Mouse (Mus musculus): ENCODE measurements around the gene Rgsl1. TPM values are rescaled to one million over a fixed set of nuclear protein-coding genes. Genes with fewer than 3 reads are reported as not detected.
A peak's percentile ranks its signal among the peaks of the same experiment; 100 is the strongest.

Gene Rgsl1
- total RNA-seq, 2 experiments from 2014 or later, result 1.2 to 1.6 TPM

DNA sequence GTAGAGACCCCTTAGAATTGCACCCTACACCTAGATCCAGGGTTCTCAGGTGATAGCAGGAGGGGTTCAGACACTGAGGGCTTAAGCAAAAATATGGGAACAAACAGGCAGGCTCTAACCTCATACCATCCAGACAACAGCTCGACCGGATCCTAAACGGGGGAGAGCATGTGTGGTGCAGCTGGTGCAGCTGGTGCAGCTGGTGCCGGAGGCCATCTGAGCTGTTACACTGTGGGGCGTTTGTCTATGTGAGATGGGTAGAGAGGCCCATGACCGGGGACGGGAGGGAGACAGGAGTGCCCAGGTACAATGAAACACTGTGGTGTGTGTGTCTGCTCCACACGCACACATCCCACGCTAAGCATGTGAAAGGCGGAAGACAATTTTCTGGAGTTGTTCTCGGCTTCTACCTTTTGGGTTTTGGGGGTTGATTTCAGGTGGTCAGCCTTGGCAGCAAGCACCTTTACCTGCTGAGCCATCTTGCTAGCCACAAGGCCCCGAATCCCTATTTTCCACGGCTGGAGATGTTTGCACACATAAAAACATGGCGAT, 97.7 kb downstream of the Rgsl1 start:
- intact Hi-C loops (cut with DNase I), result loop anchor here (1.0 to 10.0 kb wide), 4 partner anchors 101 to 435 kb away; partner anchors contain the start of gene Dhx9

DNA sequence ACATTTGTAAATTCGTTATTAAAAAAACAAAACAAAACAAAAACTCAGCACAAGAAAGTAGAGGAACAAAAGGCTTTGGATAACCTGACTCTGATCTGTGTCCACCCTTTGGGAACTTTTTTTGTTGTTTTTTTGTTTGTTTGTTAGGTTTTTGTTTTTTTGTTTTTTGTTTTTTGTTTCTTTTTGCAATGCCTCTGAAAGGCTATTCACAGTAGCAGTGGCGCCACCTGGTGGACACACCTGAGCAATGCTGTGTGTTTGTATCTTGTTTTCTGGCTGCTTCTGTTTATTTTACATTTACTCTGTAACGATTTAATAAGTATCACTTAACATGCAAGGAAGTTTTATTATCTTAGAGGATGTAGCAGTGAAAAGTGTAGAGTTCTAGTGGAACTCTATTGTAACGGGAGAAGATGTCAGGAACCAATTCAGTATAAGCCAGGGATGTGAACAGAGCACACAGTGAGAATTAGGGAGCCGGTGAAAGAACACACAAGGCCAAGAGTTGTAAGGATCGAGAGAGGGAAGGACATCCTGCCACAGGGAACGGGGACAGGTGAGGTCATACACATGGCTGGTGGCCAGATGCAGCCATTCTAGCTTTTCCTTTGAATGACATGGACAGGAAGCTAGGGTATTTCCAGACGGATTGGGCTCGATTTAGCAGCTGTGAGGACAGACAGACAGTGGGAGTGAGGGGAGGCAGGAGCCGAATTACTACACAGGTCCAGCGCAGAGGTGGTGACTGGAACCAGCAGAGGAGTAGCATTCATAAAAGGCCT, 101.4 kb downstream of the Rgsl1 start:
- intact Hi-C loops (cut with DNase I), result loop anchor here (1.0 to 10.0 kb wide), 2 partner anchors 185 to 258 kb away; partner anchors contain the start of gene Dhx9
- peak; percentile 79 to 81 for DNase-seq (ENCODE audit: low spot score in 2 of 2)

More for the DNA sequence above, 97.7 kb downstream of the Rgsl1 start:
- DNase-seq (ENCODE audit: low spot score in 2 of 2), result no peak

DNA sequence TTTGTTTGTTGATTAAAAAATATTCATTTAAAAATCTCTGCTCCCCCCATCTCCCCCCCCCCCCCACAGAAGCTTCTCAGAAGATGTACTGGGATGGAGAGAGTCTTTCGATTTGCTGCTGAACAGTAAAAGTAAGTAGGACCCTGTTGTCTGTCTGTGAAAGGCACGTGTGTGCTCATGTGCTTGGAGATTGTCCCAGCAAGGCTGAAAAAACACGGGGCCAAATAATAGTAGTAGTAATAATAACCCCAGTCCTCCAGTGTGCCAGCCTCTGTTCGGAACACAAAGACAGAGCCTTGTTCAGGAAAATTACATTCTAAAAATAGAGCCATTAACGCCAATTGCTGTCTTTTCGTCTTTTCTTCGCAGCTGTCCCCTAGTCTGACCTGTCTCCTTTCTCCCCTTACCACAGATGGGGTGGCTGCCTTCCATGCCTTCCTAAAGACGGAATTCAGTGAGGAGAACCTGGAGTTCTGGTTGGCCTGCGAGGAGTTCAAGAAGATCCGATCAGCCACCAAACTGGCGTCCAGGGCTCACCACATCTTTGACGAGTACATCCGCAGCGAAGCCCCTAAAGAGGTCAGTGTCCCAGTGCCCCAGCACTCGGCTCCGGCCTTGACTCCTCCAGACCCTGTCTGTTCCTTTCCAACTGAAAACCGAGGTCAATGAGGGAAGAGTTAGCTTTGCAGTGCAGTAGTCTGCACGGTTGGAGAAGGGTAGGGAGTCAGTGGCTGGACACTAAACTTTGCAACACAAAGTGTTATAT, 102.2 kb downstream of the Rgsl1 start:
- intact Hi-C loops (cut with DNase I), result loop anchor here (1.0 to 10.0 kb wide), 2 partner anchors 184 to 257 kb away; partner anchors contain the start of gene Dhx9
- DNase-seq (ENCODE audit: low spot score in 2 of 2), result no peak

GRCm38 (mm10) chr1:153740775-153741400, 103.1 kb downstream of the Rgsl1 start:
- no peak for DNase-seq (ENCODE audit: low spot score in 2 of 2)
- intact Hi-C loops (cut with DNase I), result loop anchor here (10.0 kb wide), 1 partner anchor 256 kb away; the partner anchor contains the start of gene Dhx9

DNA sequence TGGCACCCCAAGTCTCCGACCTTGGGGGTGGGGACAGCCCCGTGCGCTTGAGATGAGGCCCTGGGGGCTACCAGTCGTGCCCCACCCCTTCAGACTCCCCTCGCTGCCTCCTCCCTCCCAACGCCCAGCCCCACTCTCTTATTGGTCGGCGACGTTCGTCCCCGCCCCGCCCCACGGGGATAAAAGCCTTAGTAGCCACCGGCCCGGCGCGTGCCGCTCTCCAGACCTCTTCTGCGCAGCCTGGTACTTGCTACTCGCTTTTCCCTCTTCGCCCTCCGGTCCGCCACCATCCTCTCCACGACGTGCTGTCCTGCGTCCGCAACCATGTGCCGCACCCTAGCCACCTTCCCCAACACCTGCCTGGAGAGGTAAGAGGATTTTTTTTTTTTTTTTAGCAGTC, 103.8 kb downstream of the Rgsl1 start, which contains the start of gene Rgs16:
Rgs16 (plus strand) TSS at position 205 of the 400 bp plus-strand sequence.
- peak; percentile 51 to 54 for DNase-seq (ENCODE audit: low spot score in 2 of 2)
- intact Hi-C loops (cut with DNase I), result loop anchor here (10.0 kb wide), 1 partner anchor 255 kb away; the partner anchor contains the start of gene Dhx9

- intact Hi-C loops (cut with DNase I), result loop anchor here (2.0 to 10.0 kb wide), 2 partner anchors 61 to 255 kb away; partner anchors contain the start of gene Dhx9
- no peak for DNase-seq (ENCODE audit: low spot score in 2 of 2)
These were observed 104.4 kb downstream of the Rgsl1 start for GRCm38 (mm10) chr1:153739437-153740015.

GRCm38 (mm10) chr1:153737101-153738085, 106.5 kb downstream of the Rgsl1 start:
- DNase-seq (ENCODE audit: low spot score in 2 of 2), result peak in 1 of 2 experiments; percentile 51
- intact Hi-C loops (cut with DNase I), result loop anchor here (2.0 kb wide), 1 partner anchor 59 kb away; no protein-coding TSS in a partner anchor

- intact Hi-C loops (cut with DNase I), result no loop called here
- no peak for DNase-seq (ENCODE audit: low spot score in 2 of 2)
These were observed 107.8 kb downstream of the Rgsl1 start for GRCm38 (mm10) chr1:153736096-153736495.

GRCm38 (mm10) chr1:153734866-153735265, 109.1 kb downstream of the Rgsl1 start:
- DNase-seq (ENCODE audit: low spot score in 2 of 2), result no peak
- intact Hi-C loops (cut with DNase I), result no loop called here

DNA sequence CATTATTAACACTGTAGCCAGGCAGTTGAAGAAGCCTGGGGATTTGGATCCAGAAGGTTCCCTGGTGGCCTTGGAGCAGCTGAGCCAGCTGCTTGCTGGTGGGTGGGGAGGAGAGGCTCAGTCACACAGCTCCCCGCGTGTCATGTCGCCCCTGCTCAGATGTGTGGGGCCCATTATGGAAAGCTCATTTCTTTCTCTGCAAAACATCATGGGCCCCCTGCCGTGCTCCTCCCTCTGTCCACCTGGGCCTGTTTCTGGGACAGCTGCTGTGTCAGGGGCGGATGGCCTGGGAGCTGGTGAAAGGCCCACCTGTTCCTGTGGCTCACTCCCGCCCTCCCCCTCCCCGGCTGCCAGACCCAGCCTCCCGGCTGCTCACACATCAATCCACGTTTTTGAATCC, 110.8 kb downstream of the Rgsl1 start:
- DNase-seq (ENCODE audit: low spot score in 2 of 2), result no peak
- intact Hi-C loops (cut with DNase I), result no loop called here

GRCm38 (mm10) chr1:153730671-153731070, 113.3 kb downstream of the Rgsl1 start:
- DNase-seq (ENCODE audit: low spot score in 2 of 2), result peak in 1 of 2 experiments; percentile 35

GRCm38 (mm10) chr1:153729806-153730205, 114.1 kb downstream of the Rgsl1 start:
- intact Hi-C loops (cut with DNase I), result no loop called here
- peak in 1 of 2 experiments; percentile 26 for DNase-seq (ENCODE audit: low spot score in 2 of 2)

More at GRCm38 (mm10) chr1:153730671-153731070, 113.3 kb downstream of the Rgsl1 start:
- intact Hi-C loops (cut with DNase I), result no loop called here

Other genes starting within 250 kb of the Rgsl1 start
- 10 to 100 TPM; 55.9 to 77.4 TPM for gene Rgs8, start 191.1 kb downstream of the Rgsl1 start, total RNA-seq (2021)
- 1 to 10 TPM; 7.1 to 8.7 TPM for gene Rgs16, start 103.8 kb downstream of the Rgsl1 start, total RNA-seq (2021)
- gene Rnasel, start 94.7 kb downstream of the Rgsl1 start, total RNA-seq (2021), result 1 to 10 TPM; 8.8 to 9.3 TPM
- gene Teddm1b, start 30.2 kb upstream of the Rgsl1 start, total RNA-seq (2021), result not detected
- not detected for gene Teddm1a, start 47.6 kb upstream of the Rgsl1 start, total RNA-seq (2021)
- 1,000 to 10,000 TPM; 1,850 to 1,886 TPM for gene Glul, start 55.8 kb upstream of the Rgsl1 start, total RNA-seq (2021)
- gene Teddm2, start 56.1 kb upstream of the Rgsl1 start, total RNA-seq (2021), result 1 to 10 TPM; 2.9 to 4.0 TPM